Mouse (Mus musculus) monocyte, adult 2 months (primary cell): ENCODE measurements around the gene Cryaa.

ENCODE experiments used
- DNase-seq, 2 experiments: peaks; one replicate each; pipeline ENCODE4 v3.0.0; 2022; ENCODE audit warnings: low spot score in 2 of 2, low read depth in 1 of 2

Cryaa gene

DNA sequence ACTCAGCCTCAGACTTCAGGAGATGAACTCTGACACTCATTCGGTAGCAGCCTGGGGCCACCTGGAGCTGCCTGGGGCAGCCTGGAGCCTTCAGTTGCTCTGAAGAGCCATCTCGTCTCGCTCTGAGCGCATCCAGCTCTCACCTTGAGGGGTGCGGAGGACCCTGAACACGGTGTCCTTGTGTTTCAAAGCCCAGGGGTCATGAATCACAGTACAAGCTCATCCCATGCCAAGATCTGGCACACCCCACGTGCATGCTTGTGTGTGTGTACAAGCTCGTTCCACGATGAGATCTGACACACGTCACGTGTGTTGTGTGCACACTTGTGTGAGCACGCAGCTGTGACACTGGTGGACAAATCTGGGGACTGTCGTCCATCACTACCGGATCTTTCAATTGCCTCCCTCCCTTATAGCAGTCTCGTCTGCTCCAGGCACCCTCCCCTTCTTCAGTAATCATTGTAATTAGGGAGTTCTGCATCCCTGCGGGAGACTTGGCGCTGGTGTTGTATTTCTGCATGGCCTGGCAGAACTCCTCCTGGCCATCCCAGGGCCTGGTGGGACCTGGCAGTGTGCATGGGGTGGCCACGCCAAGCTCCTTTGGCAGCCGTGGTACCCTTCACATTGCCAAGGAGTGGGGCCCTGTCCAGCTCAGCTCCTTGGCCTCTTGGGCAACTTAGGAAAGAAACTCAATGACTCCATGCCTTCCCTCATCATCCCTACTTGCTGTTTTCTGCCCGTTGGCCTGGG, 27.8 kb downstream of the Cryaa start:
- no peak for DNase-seq

DNA sequence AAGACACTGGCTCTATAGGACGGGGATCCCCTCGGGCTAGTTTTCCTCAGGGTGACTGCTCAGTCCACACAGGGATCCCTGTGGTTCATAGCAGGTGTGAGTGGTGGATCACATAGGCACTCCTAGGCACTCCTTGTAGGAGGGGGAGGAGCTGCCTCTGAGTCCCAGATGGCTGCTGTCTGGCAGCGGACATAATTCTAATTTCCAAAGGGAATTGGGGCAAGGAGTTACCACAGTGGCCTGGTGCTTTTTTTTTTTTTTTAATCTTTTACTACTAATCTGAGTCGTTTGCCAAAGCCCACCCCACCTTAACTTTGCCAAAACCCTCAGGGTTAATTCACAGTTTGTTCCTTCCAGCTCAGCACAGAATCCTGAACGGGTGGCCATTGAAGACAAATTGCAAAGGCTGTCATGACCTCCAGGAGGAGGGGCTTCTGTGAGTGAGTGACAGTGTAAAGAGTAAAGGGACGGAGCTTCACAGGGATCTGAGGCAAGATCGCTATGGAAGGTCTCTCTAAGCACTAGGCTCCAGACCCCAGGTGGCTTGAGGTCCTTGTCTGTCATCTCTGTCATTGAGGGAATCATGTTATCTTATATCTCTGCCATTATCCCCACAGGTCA, 31.6 kb downstream of the Cryaa start:
- no peak for DNase-seq

DNA sequence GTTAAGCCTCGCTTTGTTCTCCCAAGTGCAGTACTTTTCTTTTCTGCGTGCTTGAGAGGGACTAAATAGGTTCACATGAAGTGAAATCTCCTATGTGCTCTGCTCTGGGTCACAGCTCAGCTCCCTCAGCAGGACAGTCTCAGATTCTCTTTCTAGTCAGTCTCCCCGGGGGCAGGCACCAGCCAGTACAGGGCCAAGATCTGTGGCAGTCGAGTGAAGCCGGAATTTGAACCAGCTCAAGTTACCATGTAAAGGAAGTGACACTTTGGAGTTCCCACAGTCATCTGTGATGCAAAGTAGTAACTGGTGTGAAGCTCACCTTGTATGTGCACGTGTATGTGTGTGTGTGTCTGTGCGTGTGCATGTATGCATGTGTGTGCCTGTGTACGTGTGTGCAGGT, 32.8 kb downstream of the Cryaa start:
- DNase-seq, result no peak

DNA sequence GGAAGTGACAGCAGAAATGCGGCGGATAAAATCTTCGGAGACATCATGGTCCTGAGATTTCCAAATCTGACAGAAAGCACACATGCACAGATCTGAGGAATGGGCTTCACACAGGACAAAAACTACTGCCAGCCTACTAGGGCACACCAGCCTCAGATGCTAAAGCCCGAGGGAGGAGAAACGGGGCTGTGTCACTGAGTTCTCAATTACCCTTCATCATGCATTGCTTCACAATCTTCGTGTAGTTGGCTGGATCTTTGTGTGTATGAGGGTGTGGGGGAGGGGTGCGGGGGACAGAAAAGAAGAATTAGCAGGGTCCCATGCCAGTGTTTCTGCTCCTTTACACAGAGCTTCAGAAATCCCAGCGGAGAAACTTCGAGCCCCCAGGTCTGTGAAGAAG, 36.1 kb downstream of the Cryaa start:
- no peak for DNase-seq

DNA sequence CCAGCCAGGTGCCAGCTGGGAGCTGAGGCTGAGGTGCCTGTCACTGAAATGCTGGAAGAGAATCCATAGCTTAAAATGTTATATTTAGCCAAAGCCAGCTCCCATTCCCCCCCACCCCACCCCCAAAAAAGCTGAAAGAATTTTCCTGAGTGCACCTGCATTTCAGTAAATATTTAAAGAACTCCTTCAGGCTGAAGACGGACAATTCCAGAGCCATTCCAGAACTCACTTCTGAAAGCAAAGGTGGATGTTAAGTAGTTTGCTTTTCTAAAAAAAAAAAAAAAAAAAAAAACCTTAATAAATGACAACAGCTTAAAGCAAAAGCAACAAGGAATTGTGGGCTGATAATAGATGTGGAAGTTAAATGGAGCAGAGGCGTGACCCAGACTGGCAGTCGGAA, 36.5 kb downstream of the Cryaa start:
- no peak for DNase-seq

DNA sequence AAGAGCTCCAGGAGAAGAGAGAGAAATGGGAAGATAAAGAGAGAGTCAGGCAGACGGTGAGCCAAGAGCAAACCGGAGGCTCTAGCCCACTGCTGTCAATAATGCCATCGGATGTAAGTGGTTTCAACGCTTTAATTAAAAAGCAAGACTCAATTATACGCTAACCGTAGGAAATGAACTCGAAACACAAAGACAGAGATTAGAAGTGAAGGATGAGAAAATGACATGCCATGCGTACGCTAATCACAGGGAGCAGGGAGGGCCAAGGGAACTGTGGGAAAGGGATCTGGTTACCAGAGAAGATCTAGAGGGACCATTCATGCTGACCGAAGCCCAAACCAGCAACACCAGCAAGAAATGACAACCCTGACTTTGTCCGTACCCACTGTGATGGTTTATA, 37.4 kb downstream of the Cryaa start:
- no peak for DNase-seq

DNA sequence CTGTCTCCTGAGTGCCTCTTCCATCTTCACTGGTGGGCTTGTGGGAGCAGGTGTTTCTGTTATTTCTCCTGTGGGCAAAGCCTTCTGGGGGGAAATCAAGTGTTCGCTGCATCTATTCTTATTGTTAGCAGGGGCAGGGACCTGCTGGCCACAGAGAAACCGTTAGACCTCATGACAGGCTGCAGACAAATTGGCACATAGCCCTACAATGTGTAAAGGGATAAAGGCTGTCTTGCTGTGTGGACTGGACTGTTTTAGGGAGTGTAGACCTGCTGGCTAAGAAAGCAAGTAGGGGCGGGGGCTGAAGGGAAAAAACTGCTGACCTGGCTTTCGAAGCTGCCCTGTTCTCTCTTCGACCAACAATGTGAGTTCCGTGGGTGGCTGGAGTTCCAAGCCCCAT, 44.0 kb downstream of the Cryaa start:
- no peak for DNase-seq

DNA sequence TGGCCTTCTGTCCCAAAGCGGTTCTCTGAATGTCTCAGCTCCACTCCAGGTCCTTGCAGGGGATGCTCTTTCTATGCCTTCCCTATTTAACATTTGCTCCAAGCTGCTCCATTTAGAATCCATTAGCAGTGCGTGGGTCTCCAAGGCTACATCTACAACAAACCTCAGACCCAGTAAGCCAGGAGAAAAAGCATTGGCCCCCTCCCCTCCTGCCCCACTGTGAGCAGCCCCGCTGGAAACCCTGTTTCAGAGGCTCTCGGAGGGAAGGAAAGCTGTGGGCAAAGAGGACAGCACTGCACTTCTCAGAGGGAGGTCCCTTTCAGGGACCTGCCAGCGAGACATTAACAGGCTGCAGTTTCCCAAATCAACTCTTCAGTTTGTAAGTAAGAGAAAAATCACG, 47.8 kb downstream of the Cryaa start:
- no peak for DNase-seq

DNA sequence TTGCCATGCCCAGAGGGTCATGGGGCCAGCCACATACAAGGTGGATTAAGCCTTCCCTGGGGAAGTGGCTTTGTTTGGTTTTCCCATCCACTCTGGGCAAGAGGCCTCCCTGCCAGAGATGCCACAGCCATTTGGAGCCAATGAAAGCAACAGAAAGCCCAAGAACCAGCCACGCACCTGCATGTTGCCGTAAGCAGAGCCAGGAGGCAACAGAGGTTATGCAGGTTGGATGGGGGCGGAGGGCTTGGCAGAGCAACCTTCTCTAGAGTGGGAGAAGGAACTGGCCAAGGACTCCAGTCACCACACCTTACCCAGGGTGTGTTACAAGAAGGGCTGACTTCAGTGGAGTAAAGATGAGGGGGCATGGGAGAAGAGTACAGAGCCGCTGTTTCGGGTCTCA, 48.6 kb downstream of the Cryaa start:
- DNase-seq, result no peak

DNA sequence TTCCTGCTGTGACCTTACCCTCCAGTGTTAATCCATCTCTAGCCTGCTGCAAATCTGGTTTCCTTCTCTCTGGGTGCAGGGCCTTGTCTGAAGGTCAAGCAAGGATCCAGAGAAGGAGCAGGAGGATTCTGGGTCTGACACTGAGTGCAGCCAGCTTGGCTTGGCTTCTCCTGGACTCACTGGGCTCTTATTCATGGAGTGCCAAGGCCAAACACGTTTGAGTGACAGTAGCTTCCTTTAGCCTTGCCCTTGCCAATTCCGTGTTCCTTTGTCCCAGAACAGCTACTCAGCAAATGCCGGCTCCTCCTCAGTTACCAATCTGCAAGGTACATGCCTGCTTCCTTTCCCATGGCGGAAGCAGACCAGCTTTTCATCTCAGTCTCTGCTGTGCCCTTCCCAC, 49.6 kb downstream of the Cryaa start:
- no peak for DNase-seq

DNA sequence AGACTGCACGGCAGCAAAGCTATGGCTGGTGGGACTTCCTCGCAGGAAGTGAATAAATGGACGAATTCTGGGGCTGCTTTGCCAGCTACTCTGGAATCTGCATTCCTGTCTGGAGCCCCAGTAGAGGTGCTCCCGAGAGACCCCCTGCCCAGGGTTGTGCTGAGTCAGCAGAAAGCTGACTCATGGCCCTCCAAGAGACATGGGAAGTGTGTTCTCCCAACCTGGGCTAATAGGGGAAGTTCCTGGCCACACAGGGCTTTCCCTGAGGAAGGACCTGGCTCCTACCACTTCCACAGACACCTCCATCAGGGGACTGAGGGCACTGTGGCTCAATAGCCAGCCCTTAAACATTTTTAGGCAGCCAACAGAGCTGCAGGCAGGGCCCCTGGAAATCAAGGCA, 50.4 kb downstream of the Cryaa start:
- DNase-seq, result no peak

DNA sequence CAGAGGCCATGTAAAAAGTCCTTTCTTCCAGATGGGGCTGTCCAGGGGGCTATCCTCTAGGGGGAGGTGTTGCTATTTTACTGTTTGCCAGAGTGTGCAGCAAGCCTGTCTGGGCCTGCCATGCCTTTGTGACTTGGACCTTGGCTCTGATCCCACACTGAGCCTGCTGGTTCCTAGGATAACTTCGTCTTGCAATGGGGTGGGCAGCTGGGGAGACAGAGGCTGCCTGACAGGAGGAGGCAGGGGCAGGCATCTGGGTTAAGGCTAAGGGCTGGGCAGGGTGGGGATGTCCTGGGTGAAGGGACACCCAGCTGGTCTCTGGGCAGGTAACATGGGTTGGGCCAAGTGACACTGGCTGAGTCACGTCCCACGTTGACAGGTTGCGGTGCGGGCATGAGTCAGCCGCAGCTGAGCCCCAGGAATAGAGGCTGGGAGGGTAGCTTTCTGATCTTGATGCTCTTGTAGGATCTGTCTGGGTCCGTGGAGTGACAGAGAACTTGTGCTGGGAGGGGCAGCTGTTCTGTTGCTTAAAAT, 51.4 kb downstream of the Cryaa start:
- no peak for DNase-seq

DNA sequence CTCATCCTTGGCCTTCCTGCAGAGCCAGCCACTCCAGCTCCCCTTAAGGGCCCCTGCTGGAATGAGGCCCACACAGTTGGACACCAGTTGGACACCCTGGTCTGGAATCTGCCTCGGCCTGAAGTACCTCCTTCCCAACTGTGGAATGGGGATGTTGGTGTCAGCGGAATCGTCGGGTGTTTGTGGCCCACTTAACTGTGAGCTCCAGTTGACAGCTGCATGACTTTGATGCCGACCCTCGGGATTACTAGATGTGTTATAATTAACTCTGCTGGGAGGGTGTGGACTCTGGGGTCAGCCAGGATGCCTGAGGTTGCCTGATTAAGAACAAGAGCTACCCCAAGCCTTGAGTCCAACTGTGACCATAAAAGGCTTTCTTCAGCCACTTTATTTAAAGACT, 53.4 kb downstream of the Cryaa start:
- no peak for DNase-seq
